Mouse (Mus musculus): Measurements from ENCODE around the gene 2200002D01Rik. TPM values are rescaled to one million over a fixed set of nuclear protein-coding genes. Genes with fewer than 3 reads are reported as not detected.

2200002D01Rik gene
- polyA plus RNA-seq, 1 experiment from 2014 or later: 1.7 TPM

- 78% methylated on average over 6 of the region's 6 CpGs for WGBS
- Histone ChIP-seq H3K36me3 (no peaks in the 10 kb centered on the region), H3K9me3 (no peaks in the 10 kb centered on the region), H3K9ac (no peak overlapping the region), H3K4me2 (replicated peaks) (no peak overlapping the region), H3K4me3 (no peak overlapping the region), H3K4me1 (no peaks in the 10 kb centered on the region), H3K27ac (no peak overlapping the region), H3K27me3 (no peaks in the 10 kb centered on the region)
- ATAC-seq (ENCODE audit: low FRiP score, low read depth): no peak
Measured at GRCm38 (mm10) chr7:29202577-29202976, 45.7 kb downstream of the 2200002D01Rik start.

Other genes with a start within 250 kb of the 2200002D01Rik start
- 7.9 and 8.5 TPM in 2 replicates for gene Ryr1, start 123.3 kb downstream of the 2200002D01Rik start, polyA plus RNA-seq (2015; fragmentation: Nextera tagmentation; extraction: Ambion mirVana)
- gene Rasgrp4, start 113.6 kb downstream of the 2200002D01Rik start, polyA plus RNA-seq (2015; fragmentation: Nextera tagmentation; extraction: Ambion mirVana): 0.56 and 0.69 TPM in 2 replicates
- 11.5 and 12.5 TPM in 2 replicates for gene Fam98c, start 92.2 kb downstream of the 2200002D01Rik start, polyA plus RNA-seq (2015; fragmentation: Nextera tagmentation; extraction: Ambion mirVana)
- gene Ggn, start 78.3 kb downstream of the 2200002D01Rik start, polyA plus RNA-seq (2015; fragmentation: Nextera tagmentation; extraction: Ambion mirVana): 0.47 and 0.50 TPM in 2 replicates
- 4.2 and 4.4 TPM in 2 replicates for gene Spred3, start 78.1 kb downstream of the 2200002D01Rik start, polyA plus RNA-seq (2015; fragmentation: Nextera tagmentation; extraction: Ambion mirVana)
- 270 and 272 TPM in 2 replicates for gene Psmd8, start 67.8 kb downstream of the 2200002D01Rik start, polyA plus RNA-seq (2015; fragmentation: Nextera tagmentation; extraction: Ambion mirVana)
- 0.46 and 0.51 TPM in 2 replicates for gene Catsperg1, start 34.4 kb downstream of the 2200002D01Rik start, polyA plus RNA-seq (2015; fragmentation: Nextera tagmentation; extraction: Ambion mirVana)
- 1.9 and 2.3 TPM in 2 replicates for gene Kcnk6, start 16.0 kb downstream of the 2200002D01Rik start, polyA plus RNA-seq (2015; fragmentation: Nextera tagmentation; extraction: Ambion mirVana)
- gene Yif1b, start 10.1 kb downstream of the 2200002D01Rik start, polyA plus RNA-seq (2015; fragmentation: Nextera tagmentation; extraction: Ambion mirVana): 123 and 124 TPM in 2 replicates
- gene Spint2, start 33.4 kb upstream of the 2200002D01Rik start, polyA plus RNA-seq (2015; fragmentation: Nextera tagmentation; extraction: Ambion mirVana): 110 and 112 TPM in 2 replicates
- gene Ppp1r14a, start 40.8 kb upstream of the 2200002D01Rik start, polyA plus RNA-seq (2015; fragmentation: Nextera tagmentation; extraction: Ambion mirVana): 5.8 and 7.5 TPM in 2 replicates
- gene Dpf1, start 55.5 kb upstream of the 2200002D01Rik start, polyA plus RNA-seq (2015; fragmentation: Nextera tagmentation; extraction: Ambion mirVana): 21.6 and 21.9 TPM in 2 replicates